14 mouse cellular contexts compared by ENCODE assay signal in genomic region chr17:51658408-51658807, GRCm38 (mm10).
"Had no signal": no experiment of that assay in that cellular context is flagged by ENCODE, and none has a peak within 500 bp of the region (broad histone marks: within the 10 kb centered on the region; RNA-seq: fewer than 3 reads in every experiment).

No protein-coding gene starts in this region.

- H3K9me3 ChIP-seq: limb, embryonic 10.5 days; liver, embryonic 15.5 days; midbrain, embryonic 13.5 days had no signal

- H3K4me1 ChIP-seq: limb, embryonic 10.5 days; liver, embryonic 15.5 days; midbrain, embryonic 13.5 days had no signal

- H3K36me3 ChIP-seq: limb, embryonic 10.5 days; liver, embryonic 15.5 days; midbrain, embryonic 13.5 days had no signal

- H3K4me2 ChIP-seq: liver, embryonic 11.5 days; liver, embryonic 15.5 days; midbrain, embryonic 13.5 days had no signal

- H3K27ac ChIP-seq: left cerebral cortex, adult 2 months; limb, embryonic 10.5 days; liver, embryonic 15.5 days; midbrain, embryonic 13.5 days; stomach, postnatal 0 days had no signal

- H3K9ac ChIP-seq: liver, embryonic 15.5 days; midbrain, embryonic 13.5 days had no signal

- H3K27me3 ChIP-seq: liver, embryonic 15.5 days; midbrain, embryonic 13.5 days had no signal

- DNase-seq: kidney, postnatal 25 days; lung, adult 2 months; lung, postnatal 4 days; right cerebral cortex, adult 18-20 months; right cerebral cortex, postnatal 25 days; thymus, adult 18-20 months; thymus, postnatal 14 days had no signal

- H3K4me3 ChIP-seq: left cerebral cortex, adult 2 months; limb, embryonic 10.5 days; liver, embryonic 15.5 days; midbrain, embryonic 13.5 days had no signal

- ATAC-seq: lung, postnatal 0 days; midbrain, embryonic 13.5 days had no signal
